Mouse (Mus musculus) CH12.LX (cell line): ENCODE results near the gene Cic. TPM values are rescaled to one million over a fixed set of nuclear protein-coding genes. Genes with fewer than 3 reads are reported as not detected.

Experiments used
- DNase-seq: peaks from one replicate; pipeline ENCODE4 v3.0.0-alpha.2; 2013; ENCODE audit errors: extremely low read depth
- H3K27ac ChIP-seq: 2 replicates; pipeline ENCODE4 v1.5.1; 2012; ENCODE audit warnings: low read depth, mild to moderate bottlenecking, control low read depth, moderate library complexity; ENCODE audit not compliant: insufficient read depth
- H3K27me3 ChIP-seq: replicated peaks from 2 replicates; pipeline ENCODE3; 2012; ENCODE audit warnings: inconsistent platforms
- H3K36me3 ChIP-seq, 2 experiments: replicated peaks in 1 of 2; 2 replicates each; pipeline versions ENCODE3 to v1.6.1; 2012; ENCODE audit warnings: inconsistent platforms in 1 of 2, low read length in 1 of 2, mild to moderate bottlenecking in 1 of 2, mixed read lengths in 1 of 2, moderate library complexity in 1 of 2; ENCODE audit not compliant: control insufficient read depth in 1 of 2, insufficient read depth in 1 of 2
- H3K4me1 ChIP-seq, 2 experiments: 2 replicates each; pipeline ENCODE4 v1.6.1; 2012; ENCODE audit warnings: inconsistent platforms in 1 of 2, moderate library complexity in 1 of 2; ENCODE audit not compliant: insufficient read depth in 2 of 2, control insufficient read depth in 1 of 2
- H3K4me2 ChIP-seq: 2 replicates; pipeline ENCODE4 v1.6.1; 2012; ENCODE audit warnings: low read depth, mild to moderate bottlenecking, control low read depth; ENCODE audit not compliant: poor library complexity, insufficient read depth, severe bottlenecking
- H3K4me3 ChIP-seq, 3 experiments: fragments of 150-350 bp in 1 of 3; sonication (generic) in 1 of 3; replicated peaks in 1 of 3; 2 replicates each; pipeline versions ENCODE3 to v1.5.1; 2011 to 2012; ENCODE audit warnings: low read depth in 2 of 3, low read length in 2 of 3, mild to moderate bottlenecking in 2 of 3, moderate library complexity in 2 of 3, control low read depth in 1 of 3, improper control_type of control experiment in 1 of 3, inconsistent platforms in 1 of 3, mixed read lengths in 1 of 3; ENCODE audit not compliant: poor library complexity in 1 of 3
- H3K79me2 ChIP-seq: replicated peaks from 2 replicates; pipeline ENCODE4 v1.6.1; 2012; ENCODE audit warnings: mild to moderate bottlenecking, moderate library complexity; ENCODE audit not compliant: control insufficient read depth, poor library complexity, insufficient read depth, severe bottlenecking; ENCODE audit errors: extremely low read depth
- H3K9ac ChIP-seq: 2 replicates; pipeline ENCODE4 v1.6.1; 2012; ENCODE audit warnings: low read depth, mild to moderate bottlenecking, control low read depth, moderate library complexity; ENCODE audit not compliant: insufficient read depth
- H3K9me3 ChIP-seq: replicated peaks from 2 replicates; pipeline ENCODE3; 2012; ENCODE audit warnings: low read length, inconsistent platforms, mixed read lengths
- BHLHE40 ChIP-seq: IDR thresholded peaks from 2 replicates; pipeline ENCODE4 v1.6.1; 2011; ENCODE audit warnings: mild to moderate bottlenecking, low read depth, low read length, improper control_type of control experiment
- CHD1 ChIP-seq: IDR thresholded peaks from 2 replicates; pipeline ENCODE4 v1.6.1; 2012; ENCODE audit warnings: low read depth, low read length, improper control_type of control experiment, inconsistent platforms
- CHD2 ChIP-seq: IDR thresholded peaks from 2 replicates; pipeline ENCODE4 v1.6.1; 2011; ENCODE audit warnings: low read length, improper control_type of control experiment
- CTCF ChIP-seq, 2 experiments: IDR thresholded peaks in 1 of 2; conservative IDR thresholded peaks in 1 of 2; 2 replicates each; pipeline ENCODE4 v1.5.1; 2011 to 2012; ENCODE audit warnings: low read depth in 2 of 2, low read length in 2 of 2, improper control_type of control experiment in 1 of 2, inconsistent platforms in 1 of 2, mild to moderate bottlenecking in 1 of 2, moderate library complexity in 1 of 2
- ELF1 ChIP-seq: IDR thresholded peaks from 2 replicates; pipeline ENCODE4 v1.6.1; 2014; ENCODE audit warnings: low read depth, mild to moderate bottlenecking, inconsistent platforms, low read length, improper control_type of control experiment
- GABPA ChIP-seq: IDR thresholded peaks from 2 replicates; pipeline ENCODE4 v1.6.1; 2012; ENCODE audit warnings: low read depth, low read length, improper control_type of control experiment, inconsistent platforms; ENCODE audit not compliant: insufficient replicate concordance
- IRF4 ChIP-seq: IDR thresholded peaks from 2 replicates; pipeline ENCODE4 v1.6.1; 2014; ENCODE audit warnings: low read depth, mild to moderate bottlenecking, inconsistent platforms, low read length, improper control_type of control experiment
- JUN ChIP-seq: IDR thresholded peaks from 2 replicates; pipeline ENCODE4 v1.6.1; 2011; ENCODE audit warnings: low read depth, mild to moderate bottlenecking, low read length, improper control_type of control experiment, moderate library complexity; ENCODE audit not compliant: insufficient read depth
- JUND ChIP-seq: conservative IDR thresholded peaks from 2 replicates; pipeline ENCODE4 v1.6.1; 2011; ENCODE audit warnings: low read depth, low read length, improper control_type of control experiment
- KAT2A ChIP-seq: IDR thresholded peaks from 2 replicates; pipeline ENCODE4 v1.6.1; 2012; ENCODE audit warnings: low read length, improper control_type of control experiment, inconsistent platforms; ENCODE audit not compliant: insufficient replicate concordance
- MAX ChIP-seq: IDR thresholded peaks from 2 replicates; pipeline ENCODE4 v1.6.1; 2011; ENCODE audit warnings: low read length, improper control_type of control experiment
- MAZ ChIP-seq: IDR thresholded peaks from 2 replicates; pipeline ENCODE4 v1.6.1; 2012; ENCODE audit warnings: low read depth, mild to moderate bottlenecking, inconsistent platforms, low read length, improper control_type of control experiment, moderate library complexity
- MEF2A ChIP-seq: IDR thresholded peaks from 2 replicates; pipeline ENCODE4 v1.6.1; 2014; ENCODE audit warnings: low read depth, mild to moderate bottlenecking, inconsistent platforms, low read length, improper control_type of control experiment, borderline replicate concordance
- MXI1 ChIP-seq: IDR thresholded peaks from 2 replicates; pipeline ENCODE4 v1.6.1; 2011; ENCODE audit warnings: mild to moderate bottlenecking, low read depth, low read length, improper control_type of control experiment
- MYC ChIP-seq: IDR thresholded peaks from 2 replicates; pipeline ENCODE4 v1.6.1; 2011; ENCODE audit warnings: low read depth, mild to moderate bottlenecking, improper control_type of control experiment, low read length
- NELFE ChIP-seq: IDR thresholded peaks from 2 replicates; pipeline ENCODE4 v1.6.1; 2011; ENCODE audit warnings: low read depth, low read length, improper control_type of control experiment
- NRF1 ChIP-seq: IDR thresholded peaks from 2 replicates; pipeline ENCODE4 v1.6.1; 2014; ENCODE audit warnings: low read depth, mild to moderate bottlenecking, inconsistent platforms, low read length, improper control_type of control experiment, moderate library complexity
- PAX5 ChIP-seq: IDR thresholded peaks from 2 replicates; pipeline ENCODE4 v1.6.1; 2012; ENCODE audit warnings: low read length, inconsistent platforms, mixed read lengths
- POLR2A ChIP-seq: IDR thresholded peaks from 2 replicates; pipeline ENCODE4 v1.6.1; 2011; ENCODE audit warnings: low read depth, mild to moderate bottlenecking, improper control_type of control experiment, low read length
- RAD21 ChIP-seq: IDR thresholded peaks from 2 replicates; pipeline ENCODE4 v1.6.1; 2011; ENCODE audit warnings: low read depth, mild to moderate bottlenecking, low read length, improper control_type of control experiment, moderate library complexity
- SIN3A ChIP-seq: IDR thresholded peaks from 2 replicates; pipeline ENCODE4 v1.6.1; 2012; ENCODE audit warnings: low read length, improper control_type of control experiment, inconsistent platforms
- SMC3 ChIP-seq: IDR thresholded peaks from 2 replicates; pipeline ENCODE4 v1.6.1; 2011; ENCODE audit warnings: low read depth, low read length, improper control_type of control experiment
- TBP ChIP-seq: conservative IDR thresholded peaks from 2 replicates; pipeline ENCODE4 v1.6.1; 2011; ENCODE audit warnings: low read depth, low read length, improper control_type of control experiment
- UBTF ChIP-seq: IDR thresholded peaks from 2 replicates; pipeline ENCODE4 v1.6.1; 2012; ENCODE audit warnings: low read depth, mild to moderate bottlenecking, inconsistent platforms, low read length, improper control_type of control experiment, moderate library complexity
- USF1 ChIP-seq: IDR thresholded peaks from 2 replicates; pipeline ENCODE4 v1.6.1; 2014; ENCODE audit warnings: low read depth, mild to moderate bottlenecking, inconsistent platforms, low read length, improper control_type of control experiment
- USF2 ChIP-seq: conservative IDR thresholded peaks from 2 replicates; pipeline ENCODE4 v1.6.1; 2011; ENCODE audit warnings: low read depth, low read length, improper control_type of control experiment
- ZKSCAN1 ChIP-seq: IDR thresholded peaks from 2 replicates; pipeline ENCODE4 v1.6.1; 2012; ENCODE audit warnings: low read depth, inconsistent platforms, low read length, improper control_type of control experiment, borderline replicate concordance
- ZMIZ1 ChIP-seq: IDR thresholded peaks from 2 replicates; pipeline ENCODE4 v1.6.1; 2012; ENCODE audit warnings: low read depth, mild to moderate bottlenecking, inconsistent platforms, low read length, improper control_type of control experiment
- ZNF384 ChIP-seq: IDR thresholded peaks from 2 replicates; pipeline ENCODE4 v1.6.1; 2012; ENCODE audit warnings: low read depth, low read length, improper control_type of control experiment, inconsistent platforms
- dilution Hi-C: fragments of 300-500 bp; cut with MboI; formaldehyde crosslinking; loops from 2 replicates; pipeline ENCODE4 v1.14.3; 2020; ENCODE audit warnings: low sequenced_read_pairs; ENCODE audit not compliant: extremely low pct_unique_long_range_greater_than_20kb, extremely low pct_ligation_motif_present
- in situ Hi-C: fragments of 300-500 bp; cut with MboI; formaldehyde crosslinking; loops from 3 replicates; pipeline ENCODE4 v1.14.3; 2019; ENCODE audit warnings: low sequenced_read_pairs, low pct_ligation_motif_present, low pct_unique_long_range_greater_than_20kb, mixed read lengths
- polyA plus RNA-seq: library from polyadenylated mRNA; unstranded; fragments of >175 nt; gene quantifications from 2 replicates; pipeline ENCODE4 v1.2.1, GENCODE M21; 2012; ENCODE audit warnings: low read depth; ENCODE audit not compliant: insufficient read length
- total RNA-seq, 2 experiments: library from RNA; depleted of rRNA; stranded (reverse); fragments of 300-350 nt in 1 of 2; fragments of >200 nt in 1 of 2; gene quantifications; 2 replicates each; pipeline ENCODE4 v1.2.3; 2012 to 2014

Gene Cic
- total and polyA plus RNA-seq, 3 experiments, result 2.5 to 34.5 (median 21.7) TPM

- 0 out of 2 replicates have a peak, but pooled peaks have one; percentile 27 for TF ChIP-seq JUND
- no peak for TF ChIP-seq GABPA
- no peak for TF ChIP-seq MAZ
- 0 out of 2 replicates have a peak, but pooled peaks have one; percentile 29 for TF ChIP-seq IRF4
- no peak for TF ChIP-seq CTCF (conservative IDR thresholded peaks at IDR 0.05 in 1 of 2, IDR thresholded peaks at IDR 0.05 in 1 of 2; ENCODE audit: low read depth in 2 of 2, low read length in 2 of 2)
- no peak for TF ChIP-seq ZKSCAN1
- peak; percentile 13 for TF ChIP-seq SIN3A
Measured at GRCm38 (mm10) chr7:25219756-25220456, 47.6 kb upstream of the Cic start (continued).

GRCm38 (mm10) chr7:25220457-25221101 is 46.9 kb upstream of the Cic start, which contains the start of gene Dedd2:
Gene Dedd2 (minus strand): TSS chr7:25220615.
- dilution Hi-C loops (no loop called here), in situ Hi-C loops (no loop called here)
- no peaks in the 10 kb centered on the region for H3K27me3 ChIP-seq
- TF ChIP-seq MXI1 (no peak; the same call in 1 of the 2 replicates), IRF4 (no peak), RAD21 (no peak), NELFE (no peak), CHD2 (no peak), USF2 (no peak), ZMIZ1 (peak; percentile 6; the same call in 1 of the 2 replicates), SMC3 (no peak), GABPA (no peak), KAT2A (no peak), POLR2A (no peak), ZKSCAN1 (no peak), MYC (peak; percentile 71), UBTF (no peak), ELF1 (no peak), JUND (no peak), CHD1 (no peak), USF1 (no peak), MAX (0 out of 2 replicates have a peak, but pooled peaks have one; percentile 54), ZNF384 (no peak), JUN (no peak), TBP (no peak), SIN3A (no peak), BHLHE40 (peak; percentile 97), MEF2A (no peak), CTCF (conservative IDR thresholded peaks at IDR 0.05 in 1 of 2, IDR thresholded peaks at IDR 0.05 in 1 of 2; ENCODE audit: low read depth in 2 of 2, low read length in 2 of 2) (no peak), NRF1 (no peak), PAX5 (no peak)
- H3K4me2 ChIP-seq, result peak within 1 kb of the TSS; percentile 87
- peaks cover 22 to 40% of the 10 kb centered on the region in 2 experiments for H3K36me3 ChIP-seq
- peaks cover 9% of the 10 kb centered on the region for H3K79me2 ChIP-seq
- peak; percentile 45 for DNase-seq
- H3K4me1 ChIP-seq, result peaks cover 3 to 41% of the 10 kb centered on the region in 2 experiments; a peak in 3 of 4 replicates
- H3K9ac ChIP-seq, result peak within 1 kb of the TSS; percentile 69
- H3K27ac ChIP-seq, result peak within 1 kb of the TSS; percentile 34
- peak within 1 kb of the TSS; percentile 73 to 86 (median 86) for H3K4me3 ChIP-seq
- no peaks in the 10 kb centered on the region for H3K9me3 ChIP-seq
